In genomic region chr5:142848149-142848548, GRCm38 (mm10) we compare ENCODE assay signal across 17 mouse cellular contexts.
"Had no signal": no experiment of that assay in that cellular context is flagged by ENCODE, and none has a peak within 500 bp of the region (broad histone marks: within the 10 kb centered on the region; RNA-seq: fewer than 3 reads in every experiment).

No protein-coding gene starts in this region.

- DNase-seq: lung, adult 2 months; lung, postnatal 14 days; lung, postnatal 36 days; right cerebral cortex, postnatal 14 days; thymus, adult 2 months; thymus, postnatal 25 days; thymus, postnatal 4 days had no signal

- H3K4me2 ChIP-seq: lung, embryonic 15.5 days; midbrain, embryonic 11.5 days; midbrain, embryonic 13.5 days; midbrain, embryonic 15.5 days; neural tube, embryonic 12.5 days; stomach, embryonic 15.5 days had no signal

- H3K9ac ChIP-seq: lung, embryonic 15.5 days; midbrain, embryonic 13.5 days; midbrain, embryonic 15.5 days; neural tube, embryonic 12.5 days; stomach, embryonic 15.5 days had no signal

- H3K9me3 ChIP-seq: lung, embryonic 15.5 days; megakaryocyte, embryonic 14.5 days; midbrain, embryonic 13.5 days; midbrain, embryonic 15.5 days; neural tube, embryonic 12.5 days; stomach, embryonic 15.5 days had no signal

- H3K27me3 ChIP-seq: lung, embryonic 15.5 days; midbrain, embryonic 13.5 days; midbrain, embryonic 15.5 days; neural tube, embryonic 12.5 days; stomach, embryonic 15.5 days had no signal

- H3K4me3 ChIP-seq: lung, embryonic 15.5 days; megakaryocyte, embryonic 14.5 days; midbrain, embryonic 13.5 days; midbrain, embryonic 15.5 days; neural tube, embryonic 12.5 days; stomach, embryonic 15.5 days had no signal

- H3K4me1 ChIP-seq: lung, embryonic 15.5 days; megakaryocyte, embryonic 14.5 days; midbrain, embryonic 13.5 days; midbrain, embryonic 15.5 days; neural tube, embryonic 12.5 days; stomach, embryonic 15.5 days had no signal

- H3K27ac ChIP-seq: lung, embryonic 15.5 days; macrophage; midbrain, embryonic 13.5 days; midbrain, embryonic 15.5 days; neural tube, embryonic 12.5 days; stomach, embryonic 15.5 days; stomach, postnatal 0 days had no signal

- H3K36me3 ChIP-seq: lung, embryonic 15.5 days; midbrain, embryonic 13.5 days; midbrain, embryonic 15.5 days; neural tube, embryonic 12.5 days; stomach, embryonic 15.5 days had no signal

- ATAC-seq: lung, postnatal 0 days; midbrain, embryonic 13.5 days; midbrain, embryonic 15.5 days had no signal
